Mouse (Mus musculus) spleen, adult 2 months (tissue): ENCODE measurements around the gene Rpl36a-ps1.
"Not testable (repeated sequence)": the region's sequence is repeated elsewhere in the genome, so short reads cannot be mapped to it uniquely, and the experiment has no call there.

Experiments used
- CTCF ChIP-seq: fragments of 200-500 bp; IDR thresholded peaks from 2 replicates; pipeline ENCODE4 v1.5.1; 2011; ENCODE audit warnings: mild to moderate bottlenecking, inconsistent platforms; ENCODE audit not compliant: insufficient read depth, insufficient read length, insufficient replicate concordance; ENCODE audit errors: extremely low read depth
- POLR2A ChIP-seq: fragments of 200-500 bp; IDR thresholded peaks from 2 replicates; pipeline ENCODE4 v1.6.1; 2011; ENCODE audit warnings: low read depth, low read length, inconsistent platforms

- TF ChIP-seq POLR2A, CTCF: not testable (repeated sequence)
Measured at GRCm38 (mm10) chr14:99034851-99035250, 40.7 kb upstream of the Rpl36a-ps1 start.
